Comparison of ENCODE assay signal across 8 mouse cellular contexts in the genomic region with DNA sequence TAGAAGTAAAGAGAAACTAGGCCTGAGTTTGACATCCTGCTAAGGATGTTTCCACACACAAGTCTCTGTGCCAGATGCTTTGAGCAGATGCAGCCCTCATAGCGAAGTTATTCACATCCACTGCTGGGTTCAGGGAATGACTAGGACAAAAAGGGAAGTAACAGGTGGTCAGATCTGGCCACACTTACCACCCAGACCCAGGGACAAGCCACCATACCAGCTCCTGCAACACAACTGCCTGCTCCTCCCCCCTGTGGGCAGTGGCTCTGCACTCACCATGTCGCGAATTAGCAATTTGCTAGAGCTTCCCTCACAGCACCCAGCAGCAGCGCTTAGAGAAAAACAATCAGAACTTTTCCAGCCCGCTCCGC. TPM values are rescaled to one million over a fixed set of nuclear protein-coding genes. Genes with fewer than 3 reads are reported as not detected.
DNase-seq lines count a peak whose midpoint lies in the region; ATAC-seq and TF ChIP-seq lines count a peak whose summit lies in the region.
"Not testable (repeated sequence)": the region's sequence is repeated elsewhere in the genome, so short reads cannot be mapped to it uniquely, and the experiment has no call there.

No protein-coding gene starts in this region.

- not testable (repeated sequence) for H3K36me3 ChIP-seq in forebrain, embryonic 15.5 days; midbrain, embryonic 11.5 days (ENCODE audit: control insufficient read depth, insufficient read depth, low read length); small intestine, adult 2 months (ENCODE audit: control insufficient read depth, insufficient read depth, low read length)
- H3K36me3 ChIP-seq in hindbrain, embryonic 10.5 days = peaks cover 18% of the 10 kb centered on the region
- H3K36me3 ChIP-seq in kidney, embryonic 15.5 days = peaks cover 14% of the 10 kb centered on the region
- peaks cover 15% of the 10 kb centered on the region for H3K36me3 ChIP-seq in liver, embryonic 13.5 days

- H3K9ac ChIP-seq in forebrain, embryonic 15.5 days (replicated peaks) = peak overlapping the region; percentile 52; the same call in 1 of the 2 replicates
- peak overlapping the region; percentile 58 for H3K9ac ChIP-seq in kidney, embryonic 15.5 days
- H3K9ac ChIP-seq in liver, embryonic 13.5 days = peak overlapping the region; percentile 71
- peak overlapping the region; percentile 57 for H3K9ac ChIP-seq in midbrain, embryonic 11.5 days (ENCODE audit: low read length)

- peak; percentile 13 for ATAC-seq in CD4-positive, CD25-positive, alpha-beta regulatory T cell, adult 4 months
- ATAC-seq in forebrain, embryonic 15.5 days (replicated peaks); kidney, embryonic 15.5 days (replicated peaks; ENCODE audit: low FRiP score); midbrain, embryonic 11.5 days (ENCODE audit: low FRiP score): not testable (repeated sequence)
- peak; percentile 58 for ATAC-seq in liver, embryonic 13.5 days (ENCODE audit: low read depth)

- not testable (repeated sequence) for H3K27me3 ChIP-seq in forebrain, embryonic 15.5 days; hindbrain, embryonic 10.5 days (ENCODE audit: insufficient read depth, poor library complexity, severe bottlenecking); kidney, embryonic 15.5 days; liver, embryonic 13.5 days; midbrain, embryonic 11.5 days (ENCODE audit: control insufficient read depth, insufficient read depth, low read length); small intestine, adult 2 months (ENCODE audit: control insufficient read depth, insufficient read depth, low read length)

- not testable (repeated sequence) for TF ChIP-seq CTCF in cortical plate, adult 2 months (IDR thresholded peaks at IDR 0.05; ENCODE audit: extremely low read depth, insufficient read depth, low read length); small intestine, adult 2 months (IDR thresholded peaks at IDR 0.05; ENCODE audit: extremely low read depth, insufficient read length, insufficient replicate concordance, low read depth, low read length)

- H3K27ac ChIP-seq in cortical plate, adult 2 months (ENCODE audit: insufficient read depth, low read length); midbrain, embryonic 11.5 days (ENCODE audit: low read depth, low read length); small intestine, adult 2 months (ENCODE audit: insufficient read depth, low read depth, low read length): not testable (repeated sequence)
- peak overlapping the region; percentile 68; the same call in 1 of the 2 replicates for H3K27ac ChIP-seq in forebrain, embryonic 15.5 days (replicated peaks)
- H3K27ac ChIP-seq in hindbrain, embryonic 10.5 days = peak overlapping the region; percentile 83
- H3K27ac ChIP-seq in kidney, embryonic 15.5 days = peak overlapping the region; percentile 86
- peak overlapping the region; percentile 74; the same call in 1 of the 2 replicates for H3K27ac ChIP-seq in liver, embryonic 13.5 days

- peak overlapping the region; percentile 85 for H3K4me3 ChIP-seq in cortical plate, adult 2 months (ENCODE audit: insufficient read depth, low read length)
- peak overlapping the region; percentile 73 for H3K4me3 ChIP-seq in forebrain, embryonic 15.5 days
- peak overlapping the region; percentile 63 for H3K4me3 ChIP-seq in hindbrain, embryonic 10.5 days
- peak overlapping the region; percentile 68 for H3K4me3 ChIP-seq in kidney, embryonic 15.5 days (replicated peaks)
- peak overlapping the region; percentile 74 for H3K4me3 ChIP-seq in liver, embryonic 13.5 days (replicated peaks)
- peak overlapping the region; percentile 55 for H3K4me3 ChIP-seq in midbrain, embryonic 11.5 days (ENCODE audit: low read depth, low read length)
- H3K4me3 ChIP-seq in small intestine, adult 2 months (ENCODE audit: low read depth, low read length) = peak overlapping the region; percentile 63

- not testable (repeated sequence) for H3K4me1 ChIP-seq in cortical plate, adult 2 months (ENCODE audit: control insufficient read depth, insufficient read depth, low read length); forebrain, embryonic 15.5 days; hindbrain, embryonic 10.5 days (replicated peaks); kidney, embryonic 15.5 days; liver, embryonic 13.5 days (replicated peaks); midbrain, embryonic 11.5 days (ENCODE audit: control insufficient read depth, insufficient read depth, low read length); small intestine, adult 2 months (ENCODE audit: control insufficient read depth, insufficient read depth, insufficient read length, low read length)

- 1% methylated on average over 6 of the region's 6 CpGs for WGBS in forebrain, embryonic 15.5 days
- WGBS in hindbrain, embryonic 10.5 days = under 1% methylated on average over 6 of the region's 6 CpGs
- WGBS in kidney, embryonic 15.5 days = under 1% methylated on average over 6 of the region's 6 CpGs
- under 1% methylated on average over 6 of the region's 6 CpGs for WGBS in liver, embryonic 13.5 days (ENCODE audit: insufficient replicate concordance)
- WGBS in midbrain, embryonic 11.5 days = under 1% methylated on average over 6 of the region's 6 CpGs
- under 1% methylated on average over 6 of the region's 6 CpGs for WGBS in small intestine, adult 2 months

- TF ChIP-seq POLR2A in cortical plate, adult 2 months (IDR thresholded peaks at IDR 0.05; ENCODE audit: extremely low read depth, insufficient read depth, low read length); small intestine, adult 2 months (IDR thresholded peaks at IDR 0.05; ENCODE audit: low read depth, low read length): not testable (repeated sequence)

- not testable (repeated sequence) for DNase-seq in hindbrain, embryonic 10.5 days (ENCODE audit: low spot score); liver, embryonic 13.5 days; midbrain, embryonic 11.5 days (ENCODE audit: low spot score, missing footprints)

- peak overlapping the region; percentile 70 for H3K4me2 ChIP-seq in forebrain, embryonic 15.5 days (replicated peaks)
- H3K4me2 ChIP-seq in kidney, embryonic 15.5 days = peak overlapping the region; percentile 86
- peak overlapping the region; percentile 91 for H3K4me2 ChIP-seq in liver, embryonic 13.5 days
- H3K4me2 ChIP-seq in midbrain, embryonic 11.5 days = peak overlapping the region; percentile 62

- H3K9me3 ChIP-seq in forebrain, embryonic 15.5 days; kidney, embryonic 15.5 days (replicated peaks); liver, embryonic 13.5 days (replicated peaks); midbrain, embryonic 11.5 days (ENCODE audit: control insufficient read depth, low read length): not testable (repeated sequence)
- peaks cover 31% of the 10 kb centered on the region for H3K9me3 ChIP-seq in hindbrain, embryonic 10.5 days

RNA-seq across cellular contexts. Expression of a gene that starts 0.2 kb away (rescaled TPM):
- not detected for polyA plus RNA-seq in CD4-positive, CD25-positive, alpha-beta regulatory T cell, adult 4 months (2017; shearing (Covaris generic))
- 0.28 and 0.40 TPM in 2 replicates for polyA plus RNA-seq in cortical plate, adult 2 months (2012; rRNA removed)
- polyA plus RNA-seq in forebrain, embryonic 15.5 days (2015; fragmentation: Nextera tagmentation; extraction: Ambion mirVana) = 0.05 and 0.06 TPM in 2 replicates
- 0.05 TPM in 1 of 2 replicates, not detected in the other for polyA plus RNA-seq in hindbrain, embryonic 10.5 days (2016; fragmentation: Nextera tagmentation; extraction: Ambion mirVana)
- 0.12 and 0.14 TPM in 2 replicates for polyA plus RNA-seq in kidney, embryonic 15.5 days (2015; fragmentation: Nextera tagmentation; extraction: Ambion mirVana)
- not detected in 2 replicates for polyA plus RNA-seq in liver, embryonic 13.5 days (2015; fragmentation: Nextera tagmentation; extraction: Ambion mirVana)
- 0.04 and 0.12 TPM in 2 replicates for polyA plus RNA-seq in midbrain, embryonic 11.5 days (2014; fragmentation: Nextera tagmentation; extraction: Ambion mirVana)
- not detected in 2 replicates for polyA plus RNA-seq in small intestine, adult 2 months (2012; rRNA removed)

RNA-seq across cellular contexts. Expression of a gene that starts 0.7 kb away (rescaled TPM):
- 10 to 100 TPM; 17.1 to 19.1 TPM for polyA plus RNA-seq in CD4-positive, CD25-positive, alpha-beta regulatory T cell, adult 4 months (2017; shearing (Covaris generic))
- polyA plus RNA-seq in cortical plate, adult 2 months (2012; rRNA removed) = 7.3 and 8.2 TPM in 2 replicates
- polyA plus RNA-seq in forebrain, embryonic 15.5 days (2015; fragmentation: Nextera tagmentation; extraction: Ambion mirVana) = 4.6 and 5.0 TPM in 2 replicates
- 7.7 and 11.3 TPM in 2 replicates for polyA plus RNA-seq in hindbrain, embryonic 10.5 days (2016; fragmentation: Nextera tagmentation; extraction: Ambion mirVana)
- 10.9 and 12.6 TPM in 2 replicates for polyA plus RNA-seq in kidney, embryonic 15.5 days (2015; fragmentation: Nextera tagmentation; extraction: Ambion mirVana)
- 2.2 and 4.7 TPM in 2 replicates for polyA plus RNA-seq in liver, embryonic 13.5 days (2015; fragmentation: Nextera tagmentation; extraction: Ambion mirVana)
- 6.3 and 8.1 TPM in 2 replicates for polyA plus RNA-seq in midbrain, embryonic 11.5 days (2014; fragmentation: Nextera tagmentation; extraction: Ambion mirVana)
- 1.3 and 2.0 TPM in 2 replicates for polyA plus RNA-seq in small intestine, adult 2 months (2012; rRNA removed)

RNA-seq across cellular contexts. Expression of a gene that starts 50.5 kb away (rescaled TPM):
- not detected for polyA plus RNA-seq in CD4-positive, CD25-positive, alpha-beta regulatory T cell, adult 4 months (2017; shearing (Covaris generic))
- polyA plus RNA-seq in cortical plate, adult 2 months (2012; rRNA removed) = 0.81 and 0.96 TPM in 2 replicates
- 0.32 and 0.33 TPM in 2 replicates for polyA plus RNA-seq in forebrain, embryonic 15.5 days (2015; fragmentation: Nextera tagmentation; extraction: Ambion mirVana)
- polyA plus RNA-seq in hindbrain, embryonic 10.5 days (2016; fragmentation: Nextera tagmentation; extraction: Ambion mirVana) = 0.15 and 0.17 TPM in 2 replicates
- polyA plus RNA-seq in kidney, embryonic 15.5 days (2015; fragmentation: Nextera tagmentation; extraction: Ambion mirVana) = 0.16 and 0.24 TPM in 2 replicates
- 0.02 and 0.05 TPM in 2 replicates for polyA plus RNA-seq in liver, embryonic 13.5 days (2015; fragmentation: Nextera tagmentation; extraction: Ambion mirVana)
- polyA plus RNA-seq in midbrain, embryonic 11.5 days (2014; fragmentation: Nextera tagmentation; extraction: Ambion mirVana) = 0.22 and 0.26 TPM in 2 replicates
- 0.01 TPM in 1 of 2 replicates, not detected in the other for polyA plus RNA-seq in small intestine, adult 2 months (2012; rRNA removed)
